Mouse (Mus musculus): ENCODE measurements around the gene Ccdc173. TPM values are rescaled to one million over a fixed set of nuclear protein-coding genes. Genes with fewer than 3 reads are reported as not detected.

Gene Ccdc173
- polyA plus RNA-seq, 1 experiment from 2014 or later = 0.29 TPM

GRCm38 (mm10) chr2:69803756-69804155 lies 14.4 kb upstream of the Ccdc173 start:
- Histone ChIP-seq H3K9me3 (ENCODE audit: low read length) (no peaks in the 10 kb centered on the region), H3K4me1 (ENCODE audit: insufficient read depth) (peaks cover 9% of the 10 kb centered on the region; the same call in 1 of the 2 replicates), H3K27ac (ENCODE audit: low read depth) (no peak overlapping the region), H3K4me2 (ENCODE audit: low read depth, low read length) (no peak overlapping the region), H3K27me3 (ENCODE audit: insufficient read depth, low read length) (no peaks in the 10 kb centered on the region), H3K9ac (replicated peaks) (no peak overlapping the region), H3K36me3 (replicated peaks; ENCODE audit: insufficient read depth, low read length) (no peaks in the 10 kb centered on the region), H3K4me3 (ENCODE audit: low read depth, low read length) (no peak overlapping the region)
- 60% methylated on average over 8 of the region's 8 CpGs for WGBS (ENCODE audit: insufficient replicate concordance)
- TF ChIP-seq EP300 (IDR thresholded peaks at IDR 0.05; ENCODE audit: low read depth) (no peak), CTCF (IDR thresholded peaks at IDR 0.05; ENCODE audit: low read depth) (no peak)
- ATAC-seq (no peak), DNase-seq (no peak)

- Histone ChIP-seq H3K4me1 (ENCODE audit: insufficient read depth) (peaks cover 9% of the 10 kb centered on the region; the same call in 1 of the 2 replicates), H3K4me2 (ENCODE audit: low read depth, low read length) (peak overlapping the region; percentile 56), H3K36me3 (replicated peaks; ENCODE audit: insufficient read depth, low read length) (no peaks in the 10 kb centered on the region), H3K9ac (replicated peaks) (no peak overlapping the region), H3K9me3 (ENCODE audit: low read length) (no peaks in the 10 kb centered on the region), H3K4me3 (ENCODE audit: low read depth, low read length) (peak overlapping the region; percentile 14), H3K27me3 (ENCODE audit: insufficient read depth, low read length) (no peaks in the 10 kb centered on the region), H3K27ac (ENCODE audit: low read depth) (no peak overlapping the region)
- ATAC-seq (peak; percentile 94), DNase-seq (peak; percentile 88)
- WGBS (ENCODE audit: insufficient replicate concordance) = 31% methylated on average over 5 of the region's 5 CpGs
- TF ChIP-seq CTCF (IDR thresholded peaks at IDR 0.05; ENCODE audit: low read depth) = peak; percentile 97
- TF ChIP-seq EP300 (IDR thresholded peaks at IDR 0.05; ENCODE audit: low read depth) = no peak
Observed at GRCm38 (mm10) chr2:69802911-69803312, 13.5 kb upstream of the Ccdc173 start.

DNA sequence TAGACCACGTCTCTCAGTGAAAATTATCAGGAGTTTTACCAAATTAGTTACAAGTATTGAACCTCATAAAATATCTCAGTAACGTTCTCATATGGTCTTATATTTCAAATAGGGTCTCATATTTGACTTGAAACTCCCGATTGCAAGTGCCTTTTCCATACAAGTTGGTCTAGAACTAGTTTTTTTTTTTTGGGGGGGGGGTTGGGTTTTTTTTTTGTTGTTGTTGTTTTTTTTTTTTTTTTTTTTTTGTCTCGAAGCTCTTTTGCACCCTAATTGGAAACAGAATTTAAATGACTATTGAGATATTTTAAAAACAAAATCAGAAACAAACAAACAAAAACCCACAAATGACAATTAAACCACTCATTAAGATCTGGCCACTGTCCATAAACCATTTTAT lies 1.3 kb upstream of the Ccdc173 start:
- no peak overlapping the region for H3K9ac ChIP-seq (replicated peaks)
- peaks cover 9% of the 10 kb centered on the region; the same call in 1 of the 2 replicates for H3K4me1 ChIP-seq (ENCODE audit: insufficient read depth)
- TF ChIP-seq CTCF (IDR thresholded peaks at IDR 0.05; ENCODE audit: low read depth) (no peak), EP300 (IDR thresholded peaks at IDR 0.05; ENCODE audit: low read depth) (no peak)
- H3K4me2 ChIP-seq (ENCODE audit: low read depth, low read length) = peak overlapping the region; percentile 94
- no peak overlapping the region for H3K27ac ChIP-seq (ENCODE audit: low read depth)
- ATAC-seq (no peak), DNase-seq (no peak)
- no peaks in the 10 kb centered on the region for H3K27me3 ChIP-seq (ENCODE audit: insufficient read depth, low read length)
- H3K4me3 ChIP-seq (ENCODE audit: low read depth, low read length) = no peak overlapping the region
- H3K9me3 ChIP-seq (ENCODE audit: low read length) = no peaks in the 10 kb centered on the region
- H3K36me3 ChIP-seq (replicated peaks; ENCODE audit: insufficient read depth, low read length) = peaks cover 26% of the 10 kb centered on the region
- WGBS (ENCODE audit: insufficient replicate concordance) = 51% methylated on average over 4 of the region's 4 CpGs

DNA sequence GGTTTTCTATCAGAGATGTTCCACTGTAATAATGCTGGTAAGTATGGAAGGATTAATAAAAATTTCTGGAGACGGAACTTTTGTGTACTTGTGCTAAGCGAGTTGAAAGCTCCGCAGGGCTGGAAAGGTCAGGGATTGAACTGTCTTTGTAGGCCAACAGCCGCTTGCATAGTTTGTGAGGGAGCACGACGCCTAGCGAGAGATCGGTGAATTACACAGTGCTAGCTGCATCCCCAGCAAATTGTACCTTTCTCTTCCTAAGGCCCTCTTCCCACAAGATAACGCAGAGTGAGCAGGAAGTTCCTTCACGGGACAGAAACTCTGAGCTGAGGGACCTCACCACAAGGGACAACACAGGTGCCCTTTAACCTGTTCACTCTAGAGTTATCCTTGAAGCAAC lies 910 bp upstream of the Ccdc173 start:
- peak overlapping the region; percentile 94 for H3K4me2 ChIP-seq (ENCODE audit: low read depth, low read length)
- 0 out of 2 replicates have a peak, but pooled peaks have one; percentile 18 for TF ChIP-seq EP300 (IDR thresholded peaks at IDR 0.05; ENCODE audit: low read depth)
- TF ChIP-seq CTCF (IDR thresholded peaks at IDR 0.05; ENCODE audit: low read depth) = peak; percentile 96
- DNase-seq (peak; percentile 91), ATAC-seq (peak; percentile 72)
- peaks cover 9% of the 10 kb centered on the region; the same call in 1 of the 2 replicates for H3K4me1 ChIP-seq (ENCODE audit: insufficient read depth)
- no peaks in the 10 kb centered on the region for H3K27me3 ChIP-seq (ENCODE audit: insufficient read depth, low read length)
- H3K36me3 ChIP-seq (replicated peaks; ENCODE audit: insufficient read depth, low read length) = peaks cover 22% of the 10 kb centered on the region
- peak overlapping the region; percentile 81 for H3K9ac ChIP-seq (replicated peaks)
- 1% methylated on average over 10 of the region's 10 CpGs for WGBS (ENCODE audit: insufficient replicate concordance)
- H3K9me3 ChIP-seq (ENCODE audit: low read length) = no peaks in the 10 kb centered on the region
- H3K27ac ChIP-seq (ENCODE audit: low read depth) = peak overlapping the region; percentile 90
- peak overlapping the region; percentile 80 for H3K4me3 ChIP-seq (ENCODE audit: low read depth, low read length)

DNA sequence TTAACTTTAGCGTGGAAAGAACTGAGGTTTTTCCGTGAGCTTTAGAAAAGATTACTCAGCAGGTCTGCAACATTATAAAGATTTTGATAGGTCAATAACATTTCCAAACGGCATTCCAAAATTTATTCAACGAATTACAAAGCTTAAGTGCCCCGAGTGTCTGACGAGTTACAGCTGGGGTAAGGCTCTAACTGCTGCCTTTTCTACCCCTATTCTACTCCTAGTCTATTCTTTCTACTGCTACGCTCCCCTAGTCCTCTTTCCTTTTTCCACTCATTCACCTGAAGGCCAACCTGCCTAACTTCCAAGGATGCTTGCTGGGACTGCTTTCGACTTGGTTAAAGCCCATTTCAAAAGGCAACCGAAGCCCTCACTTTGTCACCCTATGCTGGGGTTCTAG lies 401 bp downstream of the Ccdc173 start:
- Histone ChIP-seq H3K9me3 (ENCODE audit: low read length) (no peaks in the 10 kb centered on the region), H3K4me2 (ENCODE audit: low read depth, low read length) (peak overlapping the region; percentile 94), H3K4me1 (ENCODE audit: insufficient read depth) (peaks cover 9% of the 10 kb centered on the region; the same call in 1 of the 2 replicates), H3K36me3 (replicated peaks; ENCODE audit: insufficient read depth, low read length) (peaks cover 16% of the 10 kb centered on the region), H3K4me3 (ENCODE audit: low read depth, low read length) (peak overlapping the region; percentile 80), H3K27ac (ENCODE audit: low read depth) (peak overlapping the region; percentile 53), H3K27me3 (ENCODE audit: insufficient read depth, low read length) (no peaks in the 10 kb centered on the region), H3K9ac (replicated peaks) (peak overlapping the region; percentile 81)
- WGBS (ENCODE audit: insufficient replicate concordance) = 31% methylated on average over 9 of the region's 9 CpGs
- ATAC-seq (peak; percentile 4; the same call in 1 of the 2 replicates), DNase-seq (no peak)
- TF ChIP-seq CTCF (IDR thresholded peaks at IDR 0.05; ENCODE audit: low read depth) = no peak
- TF ChIP-seq EP300 (IDR thresholded peaks at IDR 0.05; ENCODE audit: low read depth) = no peak

DNA sequence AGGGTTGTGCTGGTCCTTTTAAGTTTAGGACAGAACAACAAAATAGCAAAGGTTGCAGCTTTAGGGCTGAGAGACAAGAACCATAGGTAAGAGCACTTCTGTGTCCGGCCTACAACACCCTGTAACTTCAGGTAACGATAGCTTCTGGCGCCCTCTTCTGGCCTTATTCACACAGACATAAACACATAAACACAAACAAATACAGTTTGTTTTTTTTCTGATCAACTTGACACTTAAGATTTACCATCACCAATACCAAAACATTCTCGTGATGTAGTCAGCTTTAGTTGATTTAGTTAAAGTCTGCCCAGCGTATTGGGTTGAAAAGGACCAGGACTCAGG lies 10.6 kb downstream of the Ccdc173 start:
- Histone ChIP-seq H3K4me3 (ENCODE audit: low read depth, low read length) (no peak overlapping the region), H3K4me2 (ENCODE audit: low read depth, low read length) (no peak overlapping the region), H3K9ac (replicated peaks) (no peak overlapping the region), H3K27ac (ENCODE audit: low read depth) (no peak overlapping the region), H3K4me1 (ENCODE audit: insufficient read depth) (no peaks in the 10 kb centered on the region), H3K9me3 (ENCODE audit: low read length) (no peaks in the 10 kb centered on the region), H3K36me3 (replicated peaks; ENCODE audit: insufficient read depth, low read length) (no peaks in the 10 kb centered on the region), H3K27me3 (ENCODE audit: insufficient read depth, low read length) (no peaks in the 10 kb centered on the region)
- 51% methylated on average over 5 of the region's 5 CpGs for WGBS (ENCODE audit: insufficient replicate concordance)
- ATAC-seq (no peak), DNase-seq (peak; percentile 30)
- no peak for TF ChIP-seq EP300 (IDR thresholded peaks at IDR 0.05; ENCODE audit: low read depth)
- peak; percentile 65 for TF ChIP-seq CTCF (IDR thresholded peaks at IDR 0.05; ENCODE audit: low read depth)

Measured in liver, postnatal 0 days (tissue).